Mouse (Mus musculus) E14TG2a.4 (cell line): ENCODE results near the gene Pcyt1b.

Experiments used
- CTCF ChIP-seq: conservative IDR thresholded peaks from 2 replicates; pipeline ENCODE4 v1.5.1; 2014; ENCODE audit warnings: low read length
- NANOG ChIP-seq: IDR thresholded peaks from 2 replicates; pipeline ENCODE4 v1.6.1; 2014; ENCODE audit warnings: borderline replicate concordance, low read length, mixed read lengths
- POU5F1 ChIP-seq: IDR thresholded peaks from 2 replicates; pipeline ENCODE4 v1.6.1; 2014; ENCODE audit warnings: low read length, borderline replicate concordance

DNA sequence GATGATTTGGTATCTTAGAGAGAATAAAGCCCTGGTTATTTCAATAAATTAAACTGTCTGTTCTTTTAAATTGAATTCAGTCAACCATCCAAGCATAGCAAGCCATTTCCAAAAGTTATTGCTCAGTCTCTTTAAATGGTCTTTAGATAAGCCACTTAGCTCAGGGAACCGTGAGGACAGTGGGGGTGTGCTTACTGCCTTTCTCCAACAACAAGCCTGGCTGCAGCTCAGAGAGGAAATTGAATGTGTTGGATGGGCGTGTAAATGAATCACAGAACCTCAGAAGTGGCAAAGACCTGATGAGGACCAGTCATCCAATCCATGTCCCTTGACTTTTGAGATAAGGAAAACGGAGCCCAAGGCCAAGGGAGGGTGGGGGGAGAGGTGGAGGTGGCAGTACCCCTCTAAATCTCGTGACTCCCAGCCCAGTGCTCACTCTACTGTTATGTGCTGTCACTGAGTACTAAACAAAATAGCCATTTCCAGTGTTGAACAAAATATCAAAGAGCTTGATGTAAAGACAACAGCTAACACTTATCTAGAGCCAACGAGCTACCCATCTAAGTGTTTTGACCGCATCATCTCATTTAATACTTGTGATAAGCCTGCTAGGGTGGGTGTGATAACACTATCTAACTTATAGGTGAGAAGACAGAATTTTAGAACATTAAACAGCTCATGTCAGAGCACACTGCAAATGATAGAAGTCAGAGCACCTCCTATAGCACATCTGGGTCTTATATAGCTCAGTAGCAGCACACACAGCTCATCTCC lies 78.5 kb downstream of the Pcyt1b start:
- TF ChIP-seq CTCF (no peak), POU5F1 (no peak), NANOG (no peak)
